Mouse (Mus musculus) CH12.LX (cell line): Measurements from ENCODE around the gene Plekha4. TPM values are rescaled to one million over a fixed set of nuclear protein-coding genes. Genes with fewer than 3 reads are reported as not detected.

ENCODE experiments used
- DNase-seq: peaks from one replicate; pipeline ENCODE4 v3.0.0-alpha.2; 2013; ENCODE audit errors: extremely low read depth
- H3K27ac ChIP-seq: 2 replicates; pipeline ENCODE4 v1.5.1; 2012; ENCODE audit warnings: low read depth, mild to moderate bottlenecking, control low read depth, moderate library complexity; ENCODE audit not compliant: insufficient read depth
- H3K27me3 ChIP-seq: replicated peaks from 2 replicates; pipeline ENCODE3; 2012; ENCODE audit warnings: inconsistent platforms
- H3K36me3 ChIP-seq, 2 experiments: replicated peaks in 1 of 2; 2 replicates each; pipeline versions ENCODE3 to v1.6.1; 2012; ENCODE audit warnings: inconsistent platforms in 1 of 2, low read length in 1 of 2, mild to moderate bottlenecking in 1 of 2, mixed read lengths in 1 of 2, moderate library complexity in 1 of 2; ENCODE audit not compliant: control insufficient read depth in 1 of 2, insufficient read depth in 1 of 2
- H3K4me1 ChIP-seq, 2 experiments: 2 replicates each; pipeline ENCODE4 v1.6.1; 2012; ENCODE audit warnings: inconsistent platforms in 1 of 2, moderate library complexity in 1 of 2; ENCODE audit not compliant: insufficient read depth in 2 of 2, control insufficient read depth in 1 of 2
- H3K4me2 ChIP-seq: 2 replicates; pipeline ENCODE4 v1.6.1; 2012; ENCODE audit warnings: low read depth, mild to moderate bottlenecking, control low read depth; ENCODE audit not compliant: poor library complexity, insufficient read depth, severe bottlenecking
- H3K4me3 ChIP-seq, 3 experiments: fragments of 150-350 bp in 1 of 3; sonication (generic) in 1 of 3; replicated peaks in 1 of 3; 2 replicates each; pipeline versions ENCODE3 to v1.5.1; 2011 to 2012; ENCODE audit warnings: low read depth in 2 of 3, low read length in 2 of 3, mild to moderate bottlenecking in 2 of 3, moderate library complexity in 2 of 3, control low read depth in 1 of 3, improper control_type of control experiment in 1 of 3, inconsistent platforms in 1 of 3, mixed read lengths in 1 of 3; ENCODE audit not compliant: poor library complexity in 1 of 3
- H3K79me2 ChIP-seq: replicated peaks from 2 replicates; pipeline ENCODE4 v1.6.1; 2012; ENCODE audit warnings: mild to moderate bottlenecking, moderate library complexity; ENCODE audit not compliant: control insufficient read depth, poor library complexity, insufficient read depth, severe bottlenecking; ENCODE audit errors: extremely low read depth
- H3K9ac ChIP-seq: 2 replicates; pipeline ENCODE4 v1.6.1; 2012; ENCODE audit warnings: low read depth, mild to moderate bottlenecking, control low read depth, moderate library complexity; ENCODE audit not compliant: insufficient read depth
- H3K9me3 ChIP-seq: replicated peaks from 2 replicates; pipeline ENCODE3; 2012; ENCODE audit warnings: low read length, inconsistent platforms, mixed read lengths
- BHLHE40 ChIP-seq: IDR thresholded peaks from 2 replicates; pipeline ENCODE4 v1.6.1; 2011; ENCODE audit warnings: mild to moderate bottlenecking, low read depth, low read length, improper control_type of control experiment
- CHD1 ChIP-seq: IDR thresholded peaks from 2 replicates; pipeline ENCODE4 v1.6.1; 2012; ENCODE audit warnings: low read depth, low read length, improper control_type of control experiment, inconsistent platforms
- CHD2 ChIP-seq: IDR thresholded peaks from 2 replicates; pipeline ENCODE4 v1.6.1; 2011; ENCODE audit warnings: low read length, improper control_type of control experiment
- CTCF ChIP-seq, 2 experiments: IDR thresholded peaks in 1 of 2; conservative IDR thresholded peaks in 1 of 2; 2 replicates each; pipeline ENCODE4 v1.5.1; 2011 to 2012; ENCODE audit warnings: low read depth in 2 of 2, low read length in 2 of 2, improper control_type of control experiment in 1 of 2, inconsistent platforms in 1 of 2, mild to moderate bottlenecking in 1 of 2, moderate library complexity in 1 of 2
- E2F4 ChIP-seq: IDR thresholded peaks from 2 replicates; pipeline ENCODE4 v1.6.1; 2011; ENCODE audit warnings: low read depth, low read length, improper control_type of control experiment; ENCODE audit not compliant: insufficient replicate concordance
- ELF1 ChIP-seq: IDR thresholded peaks from 2 replicates; pipeline ENCODE4 v1.6.1; 2014; ENCODE audit warnings: low read depth, mild to moderate bottlenecking, inconsistent platforms, low read length, improper control_type of control experiment
- EP300 ChIP-seq: IDR thresholded peaks from 2 replicates; pipeline ENCODE4 v1.6.1; 2011; ENCODE audit warnings: low read length, improper control_type of control experiment
- ETS1 ChIP-seq: conservative IDR thresholded peaks from 2 replicates; pipeline ENCODE4 v1.6.1; 2012; ENCODE audit warnings: low read depth, mild to moderate bottlenecking, inconsistent platforms, low read length, improper control_type of control experiment, moderate library complexity
- GABPA ChIP-seq: IDR thresholded peaks from 2 replicates; pipeline ENCODE4 v1.6.1; 2012; ENCODE audit warnings: low read depth, low read length, improper control_type of control experiment, inconsistent platforms; ENCODE audit not compliant: insufficient replicate concordance
- HCFC1 ChIP-seq: IDR thresholded peaks from 2 replicates; pipeline ENCODE4 v1.6.1; 2012; ENCODE audit warnings: low read depth, mild to moderate bottlenecking, inconsistent platforms, low read length, improper control_type of control experiment
- IRF4 ChIP-seq: IDR thresholded peaks from 2 replicates; pipeline ENCODE4 v1.6.1; 2014; ENCODE audit warnings: low read depth, mild to moderate bottlenecking, inconsistent platforms, low read length, improper control_type of control experiment
- KAT2A ChIP-seq: IDR thresholded peaks from 2 replicates; pipeline ENCODE4 v1.6.1; 2012; ENCODE audit warnings: low read length, improper control_type of control experiment, inconsistent platforms; ENCODE audit not compliant: insufficient replicate concordance
- MAFK ChIP-seq: IDR thresholded peaks from 2 replicates; pipeline ENCODE4 v1.6.1; 2011; ENCODE audit warnings: low read length, improper control_type of control experiment; ENCODE audit not compliant: insufficient replicate concordance
- MAX ChIP-seq: IDR thresholded peaks from 2 replicates; pipeline ENCODE4 v1.6.1; 2011; ENCODE audit warnings: low read length, improper control_type of control experiment
- MAZ ChIP-seq: IDR thresholded peaks from 2 replicates; pipeline ENCODE4 v1.6.1; 2012; ENCODE audit warnings: low read depth, mild to moderate bottlenecking, inconsistent platforms, low read length, improper control_type of control experiment, moderate library complexity
- MEF2A ChIP-seq: IDR thresholded peaks from 2 replicates; pipeline ENCODE4 v1.6.1; 2014; ENCODE audit warnings: low read depth, mild to moderate bottlenecking, inconsistent platforms, low read length, improper control_type of control experiment, borderline replicate concordance
- MXI1 ChIP-seq: IDR thresholded peaks from 2 replicates; pipeline ENCODE4 v1.6.1; 2011; ENCODE audit warnings: mild to moderate bottlenecking, low read depth, low read length, improper control_type of control experiment
- MYC ChIP-seq: IDR thresholded peaks from 2 replicates; pipeline ENCODE4 v1.6.1; 2011; ENCODE audit warnings: low read depth, mild to moderate bottlenecking, improper control_type of control experiment, low read length
- NELFE ChIP-seq: IDR thresholded peaks from 2 replicates; pipeline ENCODE4 v1.6.1; 2011; ENCODE audit warnings: low read depth, low read length, improper control_type of control experiment
- NRF1 ChIP-seq: IDR thresholded peaks from 2 replicates; pipeline ENCODE4 v1.6.1; 2014; ENCODE audit warnings: low read depth, mild to moderate bottlenecking, inconsistent platforms, low read length, improper control_type of control experiment, moderate library complexity
- PAX5 ChIP-seq: IDR thresholded peaks from 2 replicates; pipeline ENCODE4 v1.6.1; 2012; ENCODE audit warnings: low read length, inconsistent platforms, mixed read lengths
- POLR2A ChIP-seq: IDR thresholded peaks from 2 replicates; pipeline ENCODE4 v1.6.1; 2011; ENCODE audit warnings: low read depth, mild to moderate bottlenecking, improper control_type of control experiment, low read length
- SIN3A ChIP-seq: IDR thresholded peaks from 2 replicates; pipeline ENCODE4 v1.6.1; 2012; ENCODE audit warnings: low read length, improper control_type of control experiment, inconsistent platforms
- SMC3 ChIP-seq: IDR thresholded peaks from 2 replicates; pipeline ENCODE4 v1.6.1; 2011; ENCODE audit warnings: low read depth, low read length, improper control_type of control experiment
- TCF12 ChIP-seq: IDR thresholded peaks from 2 replicates; pipeline ENCODE4 v1.6.1; 2014; ENCODE audit warnings: low read depth, mild to moderate bottlenecking, inconsistent platforms, low read length, improper control_type of control experiment
- UBTF ChIP-seq: IDR thresholded peaks from 2 replicates; pipeline ENCODE4 v1.6.1; 2012; ENCODE audit warnings: low read depth, mild to moderate bottlenecking, inconsistent platforms, low read length, improper control_type of control experiment, moderate library complexity
- USF1 ChIP-seq: IDR thresholded peaks from 2 replicates; pipeline ENCODE4 v1.6.1; 2014; ENCODE audit warnings: low read depth, mild to moderate bottlenecking, inconsistent platforms, low read length, improper control_type of control experiment
- USF2 ChIP-seq: conservative IDR thresholded peaks from 2 replicates; pipeline ENCODE4 v1.6.1; 2011; ENCODE audit warnings: low read depth, low read length, improper control_type of control experiment
- ZC3H11A ChIP-seq: IDR thresholded peaks from 2 replicates; pipeline ENCODE4 v1.6.1; 2012; ENCODE audit warnings: low read depth, mild to moderate bottlenecking, inconsistent platforms, low read length, improper control_type of control experiment
- ZMIZ1 ChIP-seq: IDR thresholded peaks from 2 replicates; pipeline ENCODE4 v1.6.1; 2012; ENCODE audit warnings: low read depth, mild to moderate bottlenecking, inconsistent platforms, low read length, improper control_type of control experiment
- ZNF384 ChIP-seq: IDR thresholded peaks from 2 replicates; pipeline ENCODE4 v1.6.1; 2012; ENCODE audit warnings: low read depth, low read length, improper control_type of control experiment, inconsistent platforms
- dilution Hi-C: fragments of 300-500 bp; cut with MboI; formaldehyde crosslinking; loops from 2 replicates; pipeline ENCODE4 v1.14.3; 2020; ENCODE audit warnings: low sequenced_read_pairs; ENCODE audit not compliant: extremely low pct_unique_long_range_greater_than_20kb, extremely low pct_ligation_motif_present
- in situ Hi-C: fragments of 300-500 bp; cut with MboI; formaldehyde crosslinking; loops from 3 replicates; pipeline ENCODE4 v1.14.3; 2019; ENCODE audit warnings: low sequenced_read_pairs, low pct_ligation_motif_present, low pct_unique_long_range_greater_than_20kb, mixed read lengths
- polyA plus RNA-seq: library from polyadenylated mRNA; unstranded; fragments of >175 nt; gene quantifications from 2 replicates; pipeline ENCODE4 v1.2.1, GENCODE M21; 2012; ENCODE audit warnings: low read depth; ENCODE audit not compliant: insufficient read length
- total RNA-seq, 2 experiments: library from RNA; depleted of rRNA; stranded (reverse); fragments of 300-350 nt in 1 of 2; fragments of >200 nt in 1 of 2; gene quantifications; 2 replicates each; pipeline ENCODE4 v1.2.3; 2012 to 2014

The Plekha4 gene
- total and polyA plus RNA-seq, 3 experiments, result 0.25 to 0.90 (median 0.28) TPM

DNA sequence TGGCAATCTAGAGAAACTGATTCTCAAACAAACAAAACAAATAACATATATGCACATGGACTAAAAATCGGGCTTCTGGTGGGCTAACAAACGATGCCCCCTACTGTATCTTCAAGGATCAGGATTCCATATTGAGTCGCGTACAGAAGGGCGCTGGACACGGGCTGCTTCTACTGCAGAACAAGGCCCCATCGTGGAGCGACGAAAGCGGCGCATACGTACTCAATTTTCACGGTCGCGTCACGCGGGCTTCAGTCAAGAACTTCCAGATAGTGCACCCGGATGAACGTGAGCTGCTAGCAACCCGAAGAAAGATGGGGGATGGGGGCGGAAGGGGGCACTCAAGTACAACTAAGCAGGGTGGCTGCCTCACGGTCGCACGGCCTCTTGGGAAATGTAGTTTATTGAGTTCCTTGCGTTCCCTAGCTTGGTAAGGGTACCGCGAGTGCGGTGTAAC is 4.4 kb upstream of the Plekha4 start:
- Histone ChIP-seq H3K36me3 (peaks cover 19 to 29% of the 10 kb centered on the region in 2 experiments), H3K79me2 (peaks cover 24% of the 10 kb centered on the region), H3K27ac (peak overlapping the region; percentile 43), H3K9me3 (no peaks in the 10 kb centered on the region), H3K4me2 (no peak overlapping the region), H3K4me1 (peaks cover 7 to 33% of the 10 kb centered on the region in 2 experiments), H3K27me3 (no peaks in the 10 kb centered on the region), H3K9ac (no peak overlapping the region), H3K4me3 (peak overlapping the region; percentile 8 to 48 (median 43))
- DNase-seq, result peak; percentile 73
- in situ Hi-C loops, result loop anchor here (10.0 kb wide), 1 partner anchor 63 kb away; no protein-coding TSS in a partner anchor
- no peak for TF ChIP-seq CHD1
- TF ChIP-seq MAX, result no peak
- peak; percentile 82; the same call in 1 of the 2 replicates for TF ChIP-seq KAT2A
- TF ChIP-seq CHD2, result 0 out of 2 replicates have a peak, but pooled peaks have one; percentile 28
- no peak; the same call in 1 of the 2 replicates for TF ChIP-seq SIN3A
- TF ChIP-seq NELFE, result no peak
- TF ChIP-seq MEF2A, result no peak
- peak; percentile 34; the same call in 1 of the 2 replicates for TF ChIP-seq NRF1
- TF ChIP-seq MXI1, result no peak
- TF ChIP-seq HCFC1, result peak; percentile 94
- no peak for TF ChIP-seq ZC3H11A
- TF ChIP-seq ETS1, result no peak
- no peak for TF ChIP-seq USF2
- TF ChIP-seq GABPA, result peak; percentile 6; the same call in 1 of the 2 replicates
- no peak for TF ChIP-seq E2F4
- no peak for TF ChIP-seq ZMIZ1
- TF ChIP-seq POLR2A, result peak; percentile 38; the same call in 1 of the 2 replicates
- TF ChIP-seq USF1, result no peak
- no peak for TF ChIP-seq MYC
- TF ChIP-seq MAFK, result no peak
- TF ChIP-seq TCF12, result no peak
- TF ChIP-seq ZNF384, result no peak
- TF ChIP-seq UBTF, result no peak
- no peak for TF ChIP-seq EP300
- TF ChIP-seq PAX5, result no peak
- TF ChIP-seq MAZ, result 0 out of 2 replicates have a peak, but pooled peaks have one; percentile 24
- TF ChIP-seq BHLHE40, result peak; percentile 73
- peak; percentile 71; the same call in 1 of the 2 replicates for TF ChIP-seq ELF1
- peak in 1 of 2 experiments; percentile 29; a peak in 1 of 4 replicates for TF ChIP-seq CTCF (conservative IDR thresholded peaks at IDR 0.05 in 1 of 2, IDR thresholded peaks at IDR 0.05 in 1 of 2; ENCODE audit: low read depth in 2 of 2, low read length in 2 of 2)
- TF ChIP-seq SMC3, result no peak
- no peak for TF ChIP-seq IRF4
- dilution Hi-C loops, result no loop called here
